Mouse (Mus musculus): Measurements from ENCODE around the gene Zfand6. TPM values are rescaled to one million over a fixed set of nuclear protein-coding genes. Genes with fewer than 3 reads are reported as not detected.

The Zfand6 gene
- polyA plus RNA-seq, 1 experiment from 2014 or later, result 208 TPM

DNA sequence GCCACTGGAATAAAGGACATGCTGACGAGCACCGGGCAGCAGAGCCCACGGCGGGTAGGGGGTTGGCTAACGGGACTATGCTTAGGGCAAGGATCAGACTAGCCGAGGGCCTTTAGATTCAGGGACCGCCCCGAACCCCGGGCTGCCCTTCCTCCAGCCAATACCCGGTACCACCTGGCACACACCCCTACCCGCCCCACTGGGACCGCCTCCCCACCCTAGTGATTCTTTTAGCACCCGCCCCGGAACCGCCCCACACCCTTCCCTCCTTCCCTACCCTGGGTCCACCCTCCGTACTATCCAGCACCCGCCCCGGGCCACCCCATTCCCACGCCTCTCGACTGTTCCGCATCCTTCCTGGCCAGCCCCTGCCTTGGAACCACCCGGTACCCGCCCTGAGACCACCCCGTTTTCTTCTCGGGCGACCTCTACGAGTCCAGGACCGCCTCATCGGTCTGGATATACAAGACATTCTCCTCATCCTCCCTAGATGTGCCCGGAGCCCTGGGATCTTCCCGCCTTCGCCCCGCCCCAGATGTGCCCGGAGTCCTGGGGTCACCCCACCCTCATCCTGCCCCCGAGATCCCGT lies 84.0 kb downstream of the Zfand6 start:
- H3K9ac ChIP-seq (ENCODE audit: low read depth, low read length), result peak overlapping the region; percentile 56
- no peaks in the 10 kb centered on the region for H3K9me3 ChIP-seq (ENCODE audit: control insufficient read depth, low read length)
- DNase-seq (ENCODE audit: low spot score) (peak; percentile 51), ATAC-seq (ENCODE audit: low FRiP score) (peak; percentile 87)
- H3K36me3 ChIP-seq (ENCODE audit: control insufficient read depth, insufficient read depth, low read length), result no peaks in the 10 kb centered on the region
- H3K27me3 ChIP-seq (ENCODE audit: control insufficient read depth, insufficient read depth, low read length), result no peaks in the 10 kb centered on the region
- peak overlapping the region; percentile 47 for H3K4me3 ChIP-seq (ENCODE audit: low read depth, low read length)
- no peaks in the 10 kb centered on the region for H3K4me1 ChIP-seq (replicated peaks; ENCODE audit: control insufficient read depth, insufficient read depth, low read length)
- peak overlapping the region; percentile 94 for H3K4me2 ChIP-seq (replicated peaks; ENCODE audit: low read depth, low read length)
- H3K27ac ChIP-seq (ENCODE audit: low read depth, low read length), result no peak overlapping the region
- 1% methylated on average over 36 of the region's 36 CpGs for WGBS

GRCm38 (mm10) chr7:84605033-84605687 lies 84.6 kb downstream of the Zfand6 start:
- H3K9ac ChIP-seq (ENCODE audit: low read depth, low read length), result peak overlapping the region; percentile 56
- peak overlapping the region; percentile 94 for H3K4me2 ChIP-seq (replicated peaks; ENCODE audit: low read depth, low read length)
- ATAC-seq (ENCODE audit: low FRiP score) (0 out of 2 replicates have a peak, but pooled peaks have one; percentile 29), DNase-seq (ENCODE audit: low spot score) (no peak)
- H3K4me1 ChIP-seq (replicated peaks; ENCODE audit: control insufficient read depth, insufficient read depth, low read length), result no peaks in the 10 kb centered on the region
- WGBS, result 9% methylated on average over 19 of the region's 19 CpGs
- peak overlapping the region; percentile 47 for H3K4me3 ChIP-seq (ENCODE audit: low read depth, low read length)
- H3K36me3 ChIP-seq (ENCODE audit: control insufficient read depth, insufficient read depth, low read length), result no peaks in the 10 kb centered on the region
- no peaks in the 10 kb centered on the region for H3K27me3 ChIP-seq (ENCODE audit: control insufficient read depth, insufficient read depth, low read length)
- H3K9me3 ChIP-seq (ENCODE audit: control insufficient read depth, low read length), result no peaks in the 10 kb centered on the region
- H3K27ac ChIP-seq (ENCODE audit: low read depth, low read length), result no peak overlapping the region

DNA sequence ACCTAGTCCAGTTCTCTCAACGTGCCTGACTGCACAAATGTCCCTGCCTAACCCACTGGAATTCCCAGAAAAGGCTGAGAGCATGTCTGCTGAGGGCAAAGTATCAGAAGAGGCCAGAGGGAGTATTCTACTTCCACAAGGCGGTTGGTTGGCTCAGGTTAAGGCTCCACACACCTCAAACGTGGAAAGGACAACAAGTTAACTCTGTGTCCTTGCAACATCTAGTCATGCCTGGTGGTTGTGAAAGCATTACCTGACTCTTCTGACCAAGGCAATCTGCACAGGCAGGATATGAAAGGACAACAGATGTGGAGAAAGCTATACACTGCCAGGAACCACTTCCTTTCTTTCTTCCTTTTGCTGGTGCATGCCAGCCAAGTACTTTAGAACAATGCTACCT lies 85.3 kb downstream of the Zfand6 start:
- H3K9ac ChIP-seq (ENCODE audit: low read depth, low read length), result no peak overlapping the region
- DNase-seq (ENCODE audit: low spot score), result no peak
- no peaks in the 10 kb centered on the region for H3K36me3 ChIP-seq (ENCODE audit: control insufficient read depth, insufficient read depth, low read length)
- no peak overlapping the region for H3K4me3 ChIP-seq (ENCODE audit: low read depth, low read length)
- no peaks in the 10 kb centered on the region for H3K9me3 ChIP-seq (ENCODE audit: control insufficient read depth, low read length)
- WGBS, result 73% methylated on average over 3 of the region's 3 CpGs
- H3K4me2 ChIP-seq (replicated peaks; ENCODE audit: low read depth, low read length), result no peak overlapping the region
- H3K27me3 ChIP-seq (ENCODE audit: control insufficient read depth, insufficient read depth, low read length), result no peaks in the 10 kb centered on the region
- no peaks in the 10 kb centered on the region for H3K4me1 ChIP-seq (replicated peaks; ENCODE audit: control insufficient read depth, insufficient read depth, low read length)
- H3K27ac ChIP-seq (ENCODE audit: low read depth, low read length), result no peak overlapping the region
- ATAC-seq (ENCODE audit: low FRiP score), result no peak

GRCm38 (mm10) chr7:84601331-84601730 lies 88.4 kb downstream of the Zfand6 start:
- Histone ChIP-seq H3K4me1 (replicated peaks; ENCODE audit: control insufficient read depth, insufficient read depth, low read length) (no peaks in the 10 kb centered on the region), H3K9me3 (ENCODE audit: control insufficient read depth, low read length) (no peaks in the 10 kb centered on the region), H3K27me3 (ENCODE audit: control insufficient read depth, insufficient read depth, low read length) (no peaks in the 10 kb centered on the region), H3K4me2 (replicated peaks; ENCODE audit: low read depth, low read length) (no peak overlapping the region), H3K27ac (ENCODE audit: low read depth, low read length) (no peak overlapping the region), H3K4me3 (ENCODE audit: low read depth, low read length) (no peak overlapping the region), H3K9ac (ENCODE audit: low read depth, low read length) (no peak overlapping the region), H3K36me3 (ENCODE audit: control insufficient read depth, insufficient read depth, low read length) (no peaks in the 10 kb centered on the region)
- WGBS, result 87% methylated on average over 3 of the region's 3 CpGs
- ATAC-seq (ENCODE audit: low FRiP score), result no peak
- DNase-seq (ENCODE audit: low spot score), result no peak

DNA sequence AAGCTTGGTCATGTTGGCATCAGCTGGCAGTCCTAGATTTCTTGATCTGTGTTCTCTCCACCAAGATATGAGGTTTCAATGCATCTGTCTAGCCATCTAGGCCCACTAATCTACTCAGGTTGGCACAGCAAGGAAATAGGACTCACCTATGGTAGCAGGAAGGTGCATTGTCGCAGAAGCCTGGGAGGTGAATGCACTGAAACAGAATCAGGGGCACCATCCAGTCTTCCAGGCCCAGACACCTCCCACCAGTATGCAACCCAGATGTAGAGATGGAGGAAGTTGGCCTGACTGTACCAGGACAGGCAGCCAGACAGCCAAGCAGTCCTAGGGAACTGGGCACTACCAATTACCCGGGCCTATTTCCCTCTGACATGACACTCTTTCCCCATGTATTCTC lies 89.1 kb downstream of the Zfand6 start:
- no peak for DNase-seq (ENCODE audit: low spot score)
- no peaks in the 10 kb centered on the region for H3K27me3 ChIP-seq (ENCODE audit: control insufficient read depth, insufficient read depth, low read length)
- H3K27ac ChIP-seq (ENCODE audit: low read depth, low read length), result no peak overlapping the region
- no peaks in the 10 kb centered on the region for H3K9me3 ChIP-seq (ENCODE audit: control insufficient read depth, low read length)
- no peaks in the 10 kb centered on the region for H3K36me3 ChIP-seq (ENCODE audit: control insufficient read depth, insufficient read depth, low read length)
- H3K9ac ChIP-seq (ENCODE audit: low read depth, low read length), result no peak overlapping the region
- no peak for ATAC-seq (ENCODE audit: low FRiP score)
- no peak overlapping the region for H3K4me3 ChIP-seq (ENCODE audit: low read depth, low read length)
- 93% methylated on average over 2 of the region's 2 CpGs for WGBS
- no peaks in the 10 kb centered on the region for H3K4me1 ChIP-seq (replicated peaks; ENCODE audit: control insufficient read depth, insufficient read depth, low read length)
- H3K4me2 ChIP-seq (replicated peaks; ENCODE audit: low read depth, low read length), result no peak overlapping the region

DNA sequence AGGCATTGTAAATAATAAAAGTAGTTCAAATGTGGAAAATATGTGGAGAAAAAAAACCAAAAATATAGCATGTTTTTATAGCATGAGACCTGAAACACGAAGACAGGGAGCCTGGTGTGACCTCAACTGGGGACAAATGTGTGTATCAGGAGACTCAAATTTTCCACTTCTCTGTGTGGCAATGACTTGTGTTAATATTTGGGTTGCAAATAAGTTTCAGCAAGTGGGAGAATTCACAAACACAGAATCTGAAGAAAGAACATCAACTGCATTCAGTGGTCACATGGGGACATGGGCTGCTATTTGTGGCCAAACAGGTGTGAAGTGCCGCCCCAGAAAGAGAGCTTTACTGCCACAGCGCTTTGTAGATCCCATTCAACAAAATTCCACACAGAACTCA lies 93.1 kb downstream of the Zfand6 start:
- Histone ChIP-seq H3K4me2 (replicated peaks; ENCODE audit: low read depth, low read length) (no peak overlapping the region), H3K9me3 (ENCODE audit: control insufficient read depth, low read length) (no peaks in the 10 kb centered on the region), H3K4me1 (replicated peaks; ENCODE audit: control insufficient read depth, insufficient read depth, low read length) (no peaks in the 10 kb centered on the region), H3K27me3 (ENCODE audit: control insufficient read depth, insufficient read depth, low read length) (no peaks in the 10 kb centered on the region), H3K9ac (ENCODE audit: low read depth, low read length) (no peak overlapping the region), H3K36me3 (ENCODE audit: control insufficient read depth, insufficient read depth, low read length) (no peaks in the 10 kb centered on the region), H3K27ac (ENCODE audit: low read depth, low read length) (no peak overlapping the region), H3K4me3 (ENCODE audit: low read depth, low read length) (no peak overlapping the region)
- WGBS, result 81% methylated on average over 3 of the region's 3 CpGs
- no peak for DNase-seq (ENCODE audit: low spot score)
- no peak for ATAC-seq (ENCODE audit: low FRiP score)

- ATAC-seq (ENCODE audit: low FRiP score) (no peak), DNase-seq (ENCODE audit: low spot score) (no peak)
- H3K9ac ChIP-seq (ENCODE audit: low read depth, low read length), result no peak overlapping the region
- H3K9me3 ChIP-seq (ENCODE audit: control insufficient read depth, low read length), result no peaks in the 10 kb centered on the region
- WGBS, result 83% methylated on average over 3 of the region's 3 CpGs
- H3K4me2 ChIP-seq (replicated peaks; ENCODE audit: low read depth, low read length), result no peak overlapping the region
- no peak overlapping the region for H3K4me3 ChIP-seq (ENCODE audit: low read depth, low read length)
- no peaks in the 10 kb centered on the region for H3K4me1 ChIP-seq (replicated peaks; ENCODE audit: control insufficient read depth, insufficient read depth, low read length)
- H3K27ac ChIP-seq (ENCODE audit: low read depth, low read length), result no peak overlapping the region
- H3K36me3 ChIP-seq (ENCODE audit: control insufficient read depth, insufficient read depth, low read length), result no peaks in the 10 kb centered on the region
- no peaks in the 10 kb centered on the region for H3K27me3 ChIP-seq (ENCODE audit: control insufficient read depth, insufficient read depth, low read length)
Observed at GRCm38 (mm10) chr7:84596002-84596401, 93.8 kb downstream of the Zfand6 start.

- no peak overlapping the region for H3K4me2 ChIP-seq (replicated peaks; ENCODE audit: low read depth, low read length)
- peak; percentile 42; the same call in 1 of the 2 replicates for ATAC-seq (ENCODE audit: low FRiP score)
- no peaks in the 10 kb centered on the region for H3K27me3 ChIP-seq (ENCODE audit: control insufficient read depth, insufficient read depth, low read length)
- H3K36me3 ChIP-seq (ENCODE audit: control insufficient read depth, insufficient read depth, low read length), result no peaks in the 10 kb centered on the region
- H3K4me3 ChIP-seq (ENCODE audit: low read depth, low read length), result no peak overlapping the region
- no peaks in the 10 kb centered on the region for H3K9me3 ChIP-seq (ENCODE audit: control insufficient read depth, low read length)
- H3K4me1 ChIP-seq (replicated peaks; ENCODE audit: control insufficient read depth, insufficient read depth, low read length), result no peaks in the 10 kb centered on the region
- H3K9ac ChIP-seq (ENCODE audit: low read depth, low read length), result no peak overlapping the region
- no peak for DNase-seq (ENCODE audit: low spot score)
- no peak overlapping the region for H3K27ac ChIP-seq (ENCODE audit: low read depth, low read length)
Observed at GRCm38 (mm10) chr7:84594917-84595303, 94.8 kb downstream of the Zfand6 start.

Measured in hindbrain, embryonic 11.5 days (tissue).